Mouse (Mus musculus): ENCODE results near the gene Tagln2. TPM values are rescaled to one million over a fixed set of nuclear protein-coding genes. Genes with fewer than 3 reads are reported as not detected.

Tagln2 gene
- total RNA-seq, 1 experiment = 131 TPM

GRCm38 (mm10) chr1:172468301-172468877 is 31.5 kb upstream of the Tagln2 start:
- H3K9ac ChIP-seq (ENCODE audit: insufficient read depth, low read depth, low read length, poor library complexity, severe bottlenecking) = peak overlapping the region; percentile 57; the same call in 1 of the 2 replicates
- in situ Hi-C loops (cut with MboI; ENCODE audit: low sequenced_read_pairs in 2 of 2, unreplicated experiment in 2 of 2) = no loop called here
- H3K4me3 ChIP-seq (ENCODE audit: insufficient read depth in 1 of 2, low read depth in 1 of 2, low read length in 2 of 2, poor library complexity in 1 of 2, severe bottlenecking in 1 of 2) = peak overlapping the region; percentile 33 to 80; a peak in 3 of 4 replicates
- peak; percentile 64 for DNase-seq (ENCODE audit: low read depth, low spot score)
- H3K36me3 ChIP-seq (ENCODE audit: control insufficient read depth, insufficient read depth, low read length, poor library complexity, severe bottlenecking) = no peaks in the 10 kb centered on the region
- H3K4me1 ChIP-seq (ENCODE audit: control insufficient read depth in 2 of 2, insufficient read depth in 2 of 2, low read length in 2 of 2, poor library complexity in 1 of 2) = peaks cover 7 to 8% of the 10 kb centered on the region in 2 experiments; a peak in 2 of 4 replicates
- TF ChIP-seq HCFC1 (IDR thresholded peaks at IDR 0.05; ENCODE audit: borderline replicate concordance, insufficient read depth, low read length) = no peak
- TF ChIP-seq CHD2 (IDR thresholded peaks at IDR 0.05; ENCODE audit: low read depth, low read length) = no peak
- TF ChIP-seq MAFK (IDR thresholded peaks at IDR 0.05; ENCODE audit: insufficient read depth, low read depth, low read length) = no peak
- no peak for TF ChIP-seq ZC3H11A (IDR thresholded peaks at IDR 0.05; ENCODE audit: borderline replicate concordance, low read depth, low read length)
- no peak for TF ChIP-seq ZNF384 (IDR thresholded peaks at IDR 0.05; ENCODE audit: low read depth, low read length)
- no peaks in the 10 kb centered on the region for H3K9me3 ChIP-seq (ENCODE audit: control insufficient read depth, insufficient read depth, low read depth, low read length)
- no peak overlapping the region for H3K27ac ChIP-seq (ENCODE audit: insufficient read depth, low read depth, low read length, poor library complexity, severe bottlenecking)

DNA sequence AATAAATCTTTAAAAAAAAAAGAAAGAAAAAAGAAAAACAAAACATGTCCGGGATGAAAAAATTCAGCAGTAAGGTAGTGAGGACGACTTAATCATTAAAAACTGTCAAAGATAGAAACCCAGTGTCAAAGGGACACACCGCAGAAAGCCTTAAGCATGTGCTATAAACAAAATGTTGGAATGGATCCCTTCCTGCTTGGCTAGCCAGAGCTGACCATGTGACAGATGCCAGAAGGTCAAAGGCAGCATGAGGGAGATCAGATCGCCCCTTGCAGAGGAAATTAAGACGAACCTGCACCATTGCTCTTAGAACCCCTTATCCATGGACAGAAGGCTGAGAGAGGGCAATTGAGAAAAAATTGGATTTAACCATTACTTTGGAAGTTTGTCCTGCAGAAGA is 30.5 kb upstream of the Tagln2 start:
- H3K36me3 ChIP-seq (ENCODE audit: control insufficient read depth, insufficient read depth, low read length, poor library complexity, severe bottlenecking) = no peaks in the 10 kb centered on the region
- DNase-seq (ENCODE audit: low read depth, low spot score) = no peak
- TF ChIP-seq HCFC1 (IDR thresholded peaks at IDR 0.05; ENCODE audit: borderline replicate concordance, insufficient read depth, low read length) = no peak
- no peak for TF ChIP-seq ZC3H11A (IDR thresholded peaks at IDR 0.05; ENCODE audit: borderline replicate concordance, low read depth, low read length)
- no peak for TF ChIP-seq CHD2 (IDR thresholded peaks at IDR 0.05; ENCODE audit: low read depth, low read length)
- no peak for TF ChIP-seq ZNF384 (IDR thresholded peaks at IDR 0.05; ENCODE audit: low read depth, low read length)
- peaks cover 7 to 8% of the 10 kb centered on the region in 2 experiments; a peak in 2 of 4 replicates for H3K4me1 ChIP-seq (ENCODE audit: control insufficient read depth in 2 of 2, insufficient read depth in 2 of 2, low read length in 2 of 2, poor library complexity in 1 of 2)
- no peak overlapping the region for H3K27ac ChIP-seq (ENCODE audit: insufficient read depth, low read depth, low read length, poor library complexity, severe bottlenecking)
- H3K9me3 ChIP-seq (ENCODE audit: control insufficient read depth, insufficient read depth, low read depth, low read length) = no peaks in the 10 kb centered on the region
- no peak overlapping the region for H3K4me3 ChIP-seq (ENCODE audit: insufficient read depth in 1 of 2, low read depth in 1 of 2, low read length in 2 of 2, poor library complexity in 1 of 2, severe bottlenecking in 1 of 2)
- H3K9ac ChIP-seq (ENCODE audit: insufficient read depth, low read depth, low read length, poor library complexity, severe bottlenecking) = no peak overlapping the region
- in situ Hi-C loops (cut with MboI; ENCODE audit: low sequenced_read_pairs in 2 of 2, unreplicated experiment in 2 of 2) = no loop called here

GRCm38 (mm10) chr1:172469810-172470448 is 29.9 kb upstream of the Tagln2 start:
- H3K4me1 ChIP-seq (ENCODE audit: control insufficient read depth in 2 of 2, insufficient read depth in 2 of 2, low read length in 2 of 2, poor library complexity in 1 of 2) = peaks cover 7 to 8% of the 10 kb centered on the region in 2 experiments; a peak in 2 of 4 replicates
- H3K4me3 ChIP-seq (ENCODE audit: insufficient read depth in 1 of 2, low read depth in 1 of 2, low read length in 2 of 2, poor library complexity in 1 of 2, severe bottlenecking in 1 of 2) = no peak overlapping the region
- H3K9ac ChIP-seq (ENCODE audit: insufficient read depth, low read depth, low read length, poor library complexity, severe bottlenecking) = no peak overlapping the region
- H3K27ac ChIP-seq (ENCODE audit: insufficient read depth, low read depth, low read length, poor library complexity, severe bottlenecking) = no peak overlapping the region
- no peak for DNase-seq (ENCODE audit: low read depth, low spot score)
- H3K36me3 ChIP-seq (ENCODE audit: control insufficient read depth, insufficient read depth, low read length, poor library complexity, severe bottlenecking) = no peaks in the 10 kb centered on the region
- TF ChIP-seq ZNF384 (IDR thresholded peaks at IDR 0.05; ENCODE audit: low read depth, low read length) (no peak), HCFC1 (IDR thresholded peaks at IDR 0.05; ENCODE audit: borderline replicate concordance, insufficient read depth, low read length) (no peak), ZC3H11A (IDR thresholded peaks at IDR 0.05; ENCODE audit: borderline replicate concordance, low read depth, low read length) (no peak), MAFK (IDR thresholded peaks at IDR 0.05; ENCODE audit: insufficient read depth, low read depth, low read length) (no peak), CHD2 (IDR thresholded peaks at IDR 0.05; ENCODE audit: low read depth, low read length) (no peak)
- in situ Hi-C loops (cut with MboI; ENCODE audit: low sequenced_read_pairs in 2 of 2, unreplicated experiment in 2 of 2) = no loop called here
- H3K9me3 ChIP-seq (ENCODE audit: control insufficient read depth, insufficient read depth, low read depth, low read length) = no peaks in the 10 kb centered on the region

DNA sequence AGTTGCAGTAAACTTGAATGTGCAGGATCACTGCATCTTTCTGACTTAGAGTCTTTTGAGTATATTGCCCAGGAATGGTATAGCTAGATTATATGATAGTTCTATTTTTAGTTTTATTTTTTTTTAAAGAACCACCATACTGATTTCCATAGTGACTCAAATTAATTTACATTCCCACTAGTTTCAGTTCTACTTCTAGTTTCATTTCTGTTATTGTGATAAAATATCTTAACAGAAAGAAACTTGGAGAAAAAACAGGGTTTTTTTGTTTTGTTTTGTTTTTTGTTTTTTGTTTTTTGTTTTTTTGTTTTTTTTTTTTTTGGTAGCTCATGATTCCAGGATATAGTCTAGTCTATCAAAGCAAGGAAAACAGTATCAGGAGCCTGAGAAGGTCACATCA is 26.9 kb upstream of the Tagln2 start:
- H3K9ac ChIP-seq (ENCODE audit: insufficient read depth, low read depth, low read length, poor library complexity, severe bottlenecking) = no peak overlapping the region
- no peak for DNase-seq (ENCODE audit: low read depth, low spot score)
- no peaks in the 10 kb centered on the region for H3K36me3 ChIP-seq (ENCODE audit: control insufficient read depth, insufficient read depth, low read length, poor library complexity, severe bottlenecking)
- no peak overlapping the region for H3K4me3 ChIP-seq (ENCODE audit: insufficient read depth in 1 of 2, low read depth in 1 of 2, low read length in 2 of 2, poor library complexity in 1 of 2, severe bottlenecking in 1 of 2)
- no peak for TF ChIP-seq ZC3H11A (IDR thresholded peaks at IDR 0.05; ENCODE audit: borderline replicate concordance, low read depth, low read length)
- no peak for TF ChIP-seq ZNF384 (IDR thresholded peaks at IDR 0.05; ENCODE audit: low read depth, low read length)
- no peak for TF ChIP-seq HCFC1 (IDR thresholded peaks at IDR 0.05; ENCODE audit: borderline replicate concordance, insufficient read depth, low read length)
- TF ChIP-seq CHD2 (IDR thresholded peaks at IDR 0.05; ENCODE audit: low read depth, low read length) = no peak
- TF ChIP-seq MAFK (IDR thresholded peaks at IDR 0.05; ENCODE audit: insufficient read depth, low read depth, low read length) = no peak
- in situ Hi-C loops (cut with MboI; ENCODE audit: low sequenced_read_pairs in 2 of 2, unreplicated experiment in 2 of 2) = no loop called here
- peaks cover 3 to 4% of the 10 kb centered on the region in 2 experiments; a peak in 2 of 4 replicates for H3K4me1 ChIP-seq (ENCODE audit: control insufficient read depth in 2 of 2, insufficient read depth in 2 of 2, low read length in 2 of 2, poor library complexity in 1 of 2)
- H3K9me3 ChIP-seq (ENCODE audit: control insufficient read depth, insufficient read depth, low read depth, low read length) = no peaks in the 10 kb centered on the region
- no peak overlapping the region for H3K27ac ChIP-seq (ENCODE audit: insufficient read depth, low read depth, low read length, poor library complexity, severe bottlenecking)

Data from ES-E14 (cell line).